Mouse (Mus musculus): ENCODE measurements around the gene Abcb8. TPM values are rescaled to one million over a fixed set of nuclear protein-coding genes. Genes with fewer than 3 reads are reported as not detected.

Gene Abcb8
- total and polyA plus RNA-seq, 3 experiments: 81.2 to 151 (median 89.8) TPM

DNA sequence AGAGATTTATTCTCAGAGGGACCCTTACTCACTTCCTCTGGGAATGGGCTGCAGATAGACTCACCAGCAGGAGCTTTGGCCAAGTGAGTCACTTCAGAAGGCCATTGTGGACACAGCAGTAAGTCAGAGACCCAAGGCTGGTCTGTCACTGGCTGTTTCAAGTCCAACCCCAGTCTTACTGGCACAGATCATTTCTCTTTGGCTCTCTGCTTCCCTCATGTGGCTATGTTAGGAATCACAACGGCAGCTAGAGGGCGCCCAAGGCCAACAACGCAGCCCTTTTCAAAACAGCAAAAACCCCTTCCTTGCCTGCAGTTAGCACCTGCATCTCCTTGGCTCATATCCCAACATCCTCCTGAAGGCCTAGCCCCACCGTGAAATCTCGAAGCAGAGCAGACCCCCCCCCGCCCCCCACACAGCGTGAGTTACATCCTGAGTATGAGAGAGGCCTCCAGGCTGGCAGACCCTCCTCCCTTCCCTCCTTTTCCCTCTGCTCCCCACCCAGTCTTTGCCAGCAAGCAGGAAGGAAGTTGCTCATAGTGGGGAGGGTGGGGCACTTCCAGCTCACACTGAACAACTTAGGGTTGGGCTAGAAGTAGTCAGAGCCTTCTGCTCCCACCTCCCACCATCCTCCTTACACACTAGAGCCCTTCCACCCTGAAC, 32.5 kb upstream of the Abcb8 start:
- H3K27me3 ChIP-seq (ENCODE audit: control insufficient read depth, insufficient read depth, low read length): no peaks in the 10 kb centered on the region
- no peak overlapping the region for H3K4me3 ChIP-seq
- WGBS: 3% methylated on average over 7 of the region's 7 CpGs
- intact Hi-C loops (cut with DNase I): loop anchor here (1.0 kb wide), 2 partner anchors 95 to 100 kb away; no protein-coding TSS in a partner anchor
- no peak overlapping the region for H3K9ac ChIP-seq (ENCODE audit: low read depth, low read length)
- no peaks in the 10 kb centered on the region for H3K36me3 ChIP-seq (ENCODE audit: control insufficient read depth, insufficient read depth, low read length)
- H3K4me1 ChIP-seq (ENCODE audit: control insufficient read depth, insufficient read depth, low read length): peaks cover 7% of the 10 kb centered on the region
- DNase-seq: peak; percentile 83 to 86
- H3K27ac ChIP-seq: peak overlapping the region; percentile 60
- TF ChIP-seq POLR2A (IDR thresholded peaks at IDR 0.05; ENCODE audit: insufficient read depth, low read depth, low read length): no peak
- peak; percentile 90 for TF ChIP-seq EP300 (IDR thresholded peaks at IDR 0.05; ENCODE audit: insufficient read depth, low read depth, low read length)
- TF ChIP-seq CTCF (IDR thresholded peaks at IDR 0.05): no peak; the same call in 1 of the 2 replicates
- H3K79me2 ChIP-seq (replicated peaks; ENCODE audit: control insufficient read depth, insufficient read depth, low read length): no peaks in the 10 kb centered on the region

- H3K4me1 ChIP-seq (ENCODE audit: control insufficient read depth, insufficient read depth, low read length): peaks cover 7% of the 10 kb centered on the region
- H3K27me3 ChIP-seq (ENCODE audit: control insufficient read depth, insufficient read depth, low read length): no peaks in the 10 kb centered on the region
- no peak for DNase-seq
- H3K36me3 ChIP-seq (ENCODE audit: control insufficient read depth, insufficient read depth, low read length): no peaks in the 10 kb centered on the region
- no peaks in the 10 kb centered on the region for H3K79me2 ChIP-seq (replicated peaks; ENCODE audit: control insufficient read depth, insufficient read depth, low read length)
- intact Hi-C loops (cut with DNase I): no loop called here
- peak overlapping the region; percentile 69 for H3K27ac ChIP-seq
- TF ChIP-seq EP300 (IDR thresholded peaks at IDR 0.05; ENCODE audit: insufficient read depth, low read depth, low read length) (no peak), CTCF (IDR thresholded peaks at IDR 0.05) (no peak), POLR2A (IDR thresholded peaks at IDR 0.05; ENCODE audit: insufficient read depth, low read depth, low read length) (no peak)
- 68% methylated on average over 2 of the region's 2 CpGs for WGBS
- no peak overlapping the region for H3K4me3 ChIP-seq
- no peak overlapping the region for H3K9ac ChIP-seq (ENCODE audit: low read depth, low read length)
These were observed 30.0 kb upstream of the Abcb8 start for GRCm38 (mm10) chr5:24363467-24363866.

GRCm38 (mm10) chr5:24364061-24364460, 29.4 kb upstream of the Abcb8 start:
- Histone ChIP-seq H3K9ac (ENCODE audit: low read depth, low read length) (no peak overlapping the region), H3K79me2 (replicated peaks; ENCODE audit: control insufficient read depth, insufficient read depth, low read length) (no peaks in the 10 kb centered on the region), H3K27ac (peak overlapping the region; percentile 69), H3K4me1 (ENCODE audit: control insufficient read depth, insufficient read depth, low read length) (peaks cover 7% of the 10 kb centered on the region), H3K4me3 (no peak overlapping the region), H3K27me3 (ENCODE audit: control insufficient read depth, insufficient read depth, low read length) (no peaks in the 10 kb centered on the region), H3K36me3 (ENCODE audit: control insufficient read depth, insufficient read depth, low read length) (no peaks in the 10 kb centered on the region)
- 48% methylated on average over 3 of the region's 3 CpGs for WGBS
- no peak for TF ChIP-seq POLR2A (IDR thresholded peaks at IDR 0.05; ENCODE audit: insufficient read depth, low read depth, low read length)
- no peak for TF ChIP-seq CTCF (IDR thresholded peaks at IDR 0.05)
- no peak for TF ChIP-seq EP300 (IDR thresholded peaks at IDR 0.05; ENCODE audit: insufficient read depth, low read depth, low read length)
- intact Hi-C loops (cut with DNase I): loop anchor here (1.0 kb wide), 1 partner anchor 20 kb away; no protein-coding TSS in a partner anchor
- no peak for DNase-seq

DNA sequence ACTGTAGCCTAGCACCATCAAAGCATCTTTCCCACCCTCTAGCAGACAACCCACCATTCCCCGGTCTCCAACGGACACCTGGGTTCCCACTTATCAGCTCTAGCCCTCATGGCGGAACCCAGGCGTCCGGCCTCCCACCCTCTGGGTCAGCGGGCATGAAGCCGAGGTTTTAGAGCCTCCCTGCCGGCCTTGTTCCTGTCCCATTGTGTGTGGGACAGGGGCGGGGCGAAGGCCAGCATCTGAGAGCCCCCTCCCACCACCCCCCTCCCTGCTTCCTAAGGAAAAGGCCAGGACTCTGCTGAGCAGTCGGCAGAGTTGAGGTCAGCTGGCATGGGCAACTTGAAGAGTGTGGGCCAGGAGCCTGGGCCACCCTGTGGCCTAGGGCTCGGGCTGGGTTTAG, 29.0 kb upstream of the Abcb8 start, which contains the start of gene Nos3:
Gene Nos3, plus strand, starts transcription at position 303 of the 400 bp plus-strand sequence.
- intact Hi-C loops (cut with DNase I): loop anchor here (1.0 kb wide), 1 partner anchor 20 kb away; no protein-coding TSS in a partner anchor
- Histone ChIP-seq H3K79me2 (replicated peaks; ENCODE audit: control insufficient read depth, insufficient read depth, low read length) (no peaks in the 10 kb centered on the region), H3K36me3 (ENCODE audit: control insufficient read depth, insufficient read depth, low read length) (no peaks in the 10 kb centered on the region), H3K27me3 (ENCODE audit: control insufficient read depth, insufficient read depth, low read length) (no peaks in the 10 kb centered on the region), H3K9ac (ENCODE audit: low read depth, low read length) (peak within 1 kb of the TSS; percentile 85), H3K4me1 (ENCODE audit: control insufficient read depth, insufficient read depth, low read length) (peaks cover 7% of the 10 kb centered on the region), H3K27ac (peak within 1 kb of the TSS; percentile 95), H3K4me3 (peak within 1 kb of the TSS; percentile 77)
- peak; percentile 79 to 87 for DNase-seq
- TF ChIP-seq CTCF (IDR thresholded peaks at IDR 0.05) (no peak), POLR2A (IDR thresholded peaks at IDR 0.05; ENCODE audit: insufficient read depth, low read depth, low read length) (peak; percentile 90), EP300 (IDR thresholded peaks at IDR 0.05; ENCODE audit: insufficient read depth, low read depth, low read length) (peak; percentile 76)
- WGBS: 41% methylated on average over 12 of the region's 12 CpGs

GRCm38 (mm10) chr5:24364963-24365362, 28.5 kb upstream of the Abcb8 start:
- Histone ChIP-seq H3K4me1 (ENCODE audit: control insufficient read depth, insufficient read depth, low read length) (peaks cover 7% of the 10 kb centered on the region), H3K9ac (ENCODE audit: low read depth, low read length) (peak overlapping the region; percentile 85), H3K79me2 (replicated peaks; ENCODE audit: control insufficient read depth, insufficient read depth, low read length) (no peaks in the 10 kb centered on the region), H3K4me3 (peak overlapping the region; percentile 77), H3K36me3 (ENCODE audit: control insufficient read depth, insufficient read depth, low read length) (no peaks in the 10 kb centered on the region), H3K27me3 (ENCODE audit: control insufficient read depth, insufficient read depth, low read length) (no peaks in the 10 kb centered on the region), H3K27ac (peak overlapping the region; percentile 95)
- no peak for DNase-seq
- TF ChIP-seq CTCF (IDR thresholded peaks at IDR 0.05) (no peak), POLR2A (IDR thresholded peaks at IDR 0.05; ENCODE audit: insufficient read depth, low read depth, low read length) (no peak)
- intact Hi-C loops (cut with DNase I): loop anchor here (1.0 kb wide), 1 partner anchor 19 kb away; no protein-coding TSS in a partner anchor
- 58% methylated on average over 10 of the region's 10 CpGs for WGBS

- Histone ChIP-seq H3K4me1 (ENCODE audit: control insufficient read depth, insufficient read depth, low read length) (peaks cover 7% of the 10 kb centered on the region), H3K36me3 (ENCODE audit: control insufficient read depth, insufficient read depth, low read length) (no peaks in the 10 kb centered on the region), H3K4me3 (peak overlapping the region; percentile 77), H3K9ac (ENCODE audit: low read depth, low read length) (peak overlapping the region; percentile 85), H3K27me3 (ENCODE audit: control insufficient read depth, insufficient read depth, low read length) (no peaks in the 10 kb centered on the region), H3K79me2 (replicated peaks; ENCODE audit: control insufficient read depth, insufficient read depth, low read length) (no peaks in the 10 kb centered on the region), H3K27ac (peak overlapping the region; percentile 95)
- WGBS: 17% methylated on average over 5 of the region's 5 CpGs
- intact Hi-C loops (cut with DNase I): no loop called here
- TF ChIP-seq POLR2A (IDR thresholded peaks at IDR 0.05; ENCODE audit: insufficient read depth, low read depth, low read length) (0 out of 2 replicates have a peak, but pooled peaks have one; percentile 33), EP300 (IDR thresholded peaks at IDR 0.05; ENCODE audit: insufficient read depth, low read depth, low read length) (no peak), CTCF (IDR thresholded peaks at IDR 0.05) (no peak)
- peak in 1 of 2 experiments; percentile 47 for DNase-seq
These were observed 27.9 kb upstream of the Abcb8 start for GRCm38 (mm10) chr5:24365528-24365927.

Measured in heart, adult 2 months (tissue).